8 mouse cellular contexts compared by ENCODE assay signal in the genomic region with DNA sequence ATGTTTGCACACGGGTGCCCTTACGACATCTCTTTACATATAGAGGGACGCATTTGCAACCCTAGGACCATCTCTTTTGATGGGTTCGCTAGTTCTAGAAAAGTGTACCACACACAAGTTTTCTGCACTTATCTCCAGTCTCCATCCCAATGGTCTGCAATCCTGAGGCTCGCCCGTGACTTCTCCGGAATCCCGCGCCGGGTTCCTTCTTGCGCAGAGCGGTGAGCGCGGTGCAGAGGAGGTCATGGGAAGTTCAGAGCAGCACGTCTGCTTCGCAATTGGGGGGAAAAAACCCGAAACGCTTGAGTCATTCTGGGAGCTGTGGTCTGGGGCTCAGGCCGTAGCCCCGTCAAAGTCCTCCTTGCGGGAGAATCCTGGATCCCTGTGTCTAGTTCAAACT.
DNase-seq lines count a peak whose midpoint lies in the region; ATAC-seq and TF ChIP-seq lines count a peak whose summit lies in the region.

No protein-coding gene starts in this region.

- WGBS in thymus, adult 2 months: 5% methylated on average over 21 of the region's 21 CpGs
- WGBS in forebrain, embryonic 13.5 days: 2% methylated on average over 21 of the region's 21 CpGs
- WGBS in limb, embryonic 14.5 days: 2% methylated on average over 21 of the region's 21 CpGs
- WGBS in neural tube, embryonic 13.5 days: under 1% methylated on average over 21 of the region's 21 CpGs

- H3K27ac ChIP-seq in thymus, adult 2 months (ENCODE audit: control insufficient read depth, insufficient read depth, low read length): no peak overlapping the region
- no peak overlapping the region for H3K27ac ChIP-seq in forebrain, embryonic 13.5 days
- H3K27ac ChIP-seq in limb, embryonic 14.5 days (replicated peaks; ENCODE audit: low read depth, low read length): no peak overlapping the region
- H3K27ac ChIP-seq in neural tube, embryonic 13.5 days (replicated peaks): no peak overlapping the region

- DNase-seq in thymus, adult 2 months: no peak
- no peak for DNase-seq in thymus, postnatal 10 days (ENCODE audit: low spot score in 2 of 2)
- DNase-seq in limb, embryonic 14.5 days (ENCODE audit: low spot score): no peak
- DNase-seq in layer of hippocampus, postnatal 36 days: no peak
- DNase-seq in urinary bladder, postnatal 4 days (ENCODE audit: low spot score in 2 of 2): no peak
- no peak for DNase-seq in layer of hippocampus, adult 8-10 months (ENCODE audit: low spot score in 2 of 2)

- H3K9me3 ChIP-seq in forebrain, embryonic 13.5 days (replicated peaks): no peaks in the 10 kb centered on the region
- no peaks in the 10 kb centered on the region for H3K9me3 ChIP-seq in limb, embryonic 14.5 days (ENCODE audit: control insufficient read depth, low read length)
- no peaks in the 10 kb centered on the region for H3K9me3 ChIP-seq in neural tube, embryonic 13.5 days

- H3K27me3 ChIP-seq in thymus, adult 2 months (ENCODE audit: control insufficient read depth, insufficient read depth, low read length): peaks cover 21% of the 10 kb centered on the region
- H3K27me3 ChIP-seq in forebrain, embryonic 13.5 days: peaks cover 65% of the 10 kb centered on the region
- H3K27me3 ChIP-seq in limb, embryonic 14.5 days (ENCODE audit: control insufficient read depth, insufficient read depth, low read length): peaks cover 32% of the 10 kb centered on the region
- peaks cover 83% of the 10 kb centered on the region for H3K27me3 ChIP-seq in neural tube, embryonic 13.5 days

- H3K9ac ChIP-seq in forebrain, embryonic 13.5 days: no peak overlapping the region
- H3K9ac ChIP-seq in limb, embryonic 14.5 days (ENCODE audit: low read depth, low read length, severe bottlenecking): peak overlapping the region; percentile 1; the same call in 1 of the 2 replicates
- H3K9ac ChIP-seq in neural tube, embryonic 13.5 days: no peak overlapping the region

- no peak overlapping the region for H3K4me3 ChIP-seq in thymus, adult 2 months (ENCODE audit: control insufficient read depth, insufficient read depth, low read length)
- H3K4me3 ChIP-seq in forebrain, embryonic 13.5 days: peak overlapping the region; percentile 23
- peak overlapping the region; percentile 30 for H3K4me3 ChIP-seq in limb, embryonic 14.5 days (replicated peaks; ENCODE audit: low read length)
- peak overlapping the region; percentile 20 for H3K4me3 ChIP-seq in neural tube, embryonic 13.5 days

- TF ChIP-seq POLR2A in thymus, adult 2 months (IDR thresholded peaks at IDR 0.05; ENCODE audit: control insufficient read depth, extremely low read depth, insufficient read depth, low read length, poor library complexity): 0 out of 2 replicates have a peak, but pooled peaks have one; percentile 18
- no peak for TF ChIP-seq POLR2A in limb, embryonic 14.5 days (IDR thresholded peaks at IDR 0.05; ENCODE audit: borderline replicate concordance, extremely low read depth, insufficient read depth, insufficient read length)

- no peak for ATAC-seq in forebrain, embryonic 13.5 days
- no peak for ATAC-seq in limb, embryonic 14.5 days (ENCODE audit: low FRiP score, low read depth)
- no peak for ATAC-seq in neural tube, embryonic 13.5 days (ENCODE audit: low read depth)

- H3K4me1 ChIP-seq in thymus, adult 2 months (replicated peaks; ENCODE audit: control insufficient read depth, insufficient read depth, low read length): peaks cover 27% of the 10 kb centered on the region
- peaks cover 39% of the 10 kb centered on the region for H3K4me1 ChIP-seq in forebrain, embryonic 13.5 days
- peaks cover 20% of the 10 kb centered on the region for H3K4me1 ChIP-seq in limb, embryonic 14.5 days (ENCODE audit: control insufficient read depth, insufficient read depth, low read length)
- H3K4me1 ChIP-seq in neural tube, embryonic 13.5 days (replicated peaks): peaks cover 34% of the 10 kb centered on the region

- no peaks in the 10 kb centered on the region for H3K36me3 ChIP-seq in thymus, adult 2 months (ENCODE audit: control insufficient read depth, insufficient read depth, low read length)
- H3K36me3 ChIP-seq in forebrain, embryonic 13.5 days (ENCODE audit: poor library complexity, severe bottlenecking): no peaks in the 10 kb centered on the region
- H3K36me3 ChIP-seq in limb, embryonic 14.5 days (ENCODE audit: control insufficient read depth, insufficient read depth, low read length): no peaks in the 10 kb centered on the region
- H3K36me3 ChIP-seq in neural tube, embryonic 13.5 days: no peaks in the 10 kb centered on the region

- TF ChIP-seq CTCF in thymus, adult 2 months (IDR thresholded peaks at IDR 0.05; ENCODE audit: borderline replicate concordance, control insufficient read depth, extremely low read depth, insufficient read depth, low read length, poor library complexity): no peak

- peak overlapping the region; percentile 51 for H3K4me2 ChIP-seq in forebrain, embryonic 13.5 days
- H3K4me2 ChIP-seq in limb, embryonic 14.5 days (replicated peaks; ENCODE audit: low read depth, low read length, severe bottlenecking): peak overlapping the region; percentile 44
- H3K4me2 ChIP-seq in neural tube, embryonic 13.5 days: peak overlapping the region; percentile 45
